Mouse (Mus musculus) liver, embryonic 11.5 days (tissue): ENCODE data around the gene Troap. TPM values are rescaled to one million over a fixed set of nuclear protein-coding genes. Genes with fewer than 3 reads are reported as not detected.

ENCODE experiments used
- ATAC-seq: fragments of 200-750 bp; cut with Nextera tagmentation; replicated peaks from 2 replicates; pipeline ENCODE4 v1.8.0; 2017; ENCODE audit warnings: moderate number of reproducible peaks, mild to moderate bottlenecking, moderate TSS enrichment, moderate library complexity; ENCODE audit not compliant: low FRiP score
- DNase-seq: peaks from one replicate; pipeline ENCODE4 v3.0.0-alpha.2; 2017; ENCODE audit warnings: low spot score
- H3K27ac ChIP-seq: fragments of 300-500 bp; sonication (generic); 2 replicates; pipeline ENCODE4 v1.5.1; 2014; ENCODE audit warnings: mild to moderate bottlenecking, low read depth, low read length, control low read depth
- H3K27me3 ChIP-seq: fragments of 300-500 bp; sonication (generic); replicated peaks from 2 replicates; pipeline ENCODE4 v1.6.1; 2014; ENCODE audit warnings: low read length, mixed read lengths; ENCODE audit not compliant: control insufficient read depth, insufficient read depth
- H3K36me3 ChIP-seq: fragments of 300-500 bp; sonication (generic); 2 replicates; pipeline ENCODE4 v1.6.1; 2014; ENCODE audit warnings: mild to moderate bottlenecking, low read length, moderate library complexity, mixed read lengths; ENCODE audit not compliant: control insufficient read depth, insufficient read depth
- H3K4me1 ChIP-seq: fragments of 300-500 bp; sonication (generic); replicated peaks from 2 replicates; pipeline ENCODE4 v1.6.1; 2014; ENCODE audit warnings: low read length, mixed read lengths; ENCODE audit not compliant: control insufficient read depth, insufficient read depth
- H3K4me2 ChIP-seq: fragments of 300-500 bp; sonication (generic); 2 replicates; pipeline ENCODE4 v1.6.1; 2014; ENCODE audit warnings: mild to moderate bottlenecking, control low read depth, moderate library complexity
- H3K4me3 ChIP-seq: fragments of 300-500 bp; sonication (generic); 2 replicates; pipeline ENCODE4 v1.5.1; 2014; ENCODE audit warnings: low read depth, low read length, control low read depth
- H3K9ac ChIP-seq: fragments of 300-500 bp; sonication (generic); 2 replicates; pipeline ENCODE4 v1.6.1; 2014; ENCODE audit warnings: low read depth, low read length, control low read depth
- H3K9me3 ChIP-seq: fragments of 300-500 bp; sonication (generic); 2 replicates; pipeline ENCODE4 v1.6.1; 2016; ENCODE audit warnings: low read length, inconsistent platforms, mixed read lengths; ENCODE audit not compliant: control insufficient read depth
- WGBS: fragments of 180-500 bp; shearing (Covaris S2); extraction: QIAGEN DNeasy Blood & Tissue Kit; methylation state at CpG from one replicate; pipeline ENCODE4 v1.1.7; 2014; 5-methylcytosine and 5-hydroxymethylcytosine counted together
- polyA plus RNA-seq: library from polyadenylated mRNA; unstranded; fragments of >200 nt; fragmentation: Nextera tagmentation; extraction: Ambion mirVana; gene quantifications from 2 replicates; pipeline ENCODE4 v1.2.1, GENCODE M21; 2014

Gene Troap
- polyA plus RNA-seq, 1 experiment from 2014 or later = 27.8 TPM

GRCm38 (mm10) chr15:99096061-99096793 is 21.9 kb downstream of the Troap start:
- no peak overlapping the region for H3K27ac ChIP-seq
- 3% methylated on average over 24 of the region's 24 CpGs for WGBS
- H3K4me3 ChIP-seq = peak overlapping the region; percentile 45
- peaks cover 28% of the 10 kb centered on the region for H3K4me1 ChIP-seq
- no peak overlapping the region for H3K9ac ChIP-seq
- H3K36me3 ChIP-seq = no peaks in the 10 kb centered on the region
- H3K9me3 ChIP-seq = no peaks in the 10 kb centered on the region
- H3K27me3 ChIP-seq = peaks cover 93% of the 10 kb centered on the region
- H3K4me2 ChIP-seq = peak overlapping the region; percentile 62
- DNase-seq (no peak), ATAC-seq (no peak)

DNA sequence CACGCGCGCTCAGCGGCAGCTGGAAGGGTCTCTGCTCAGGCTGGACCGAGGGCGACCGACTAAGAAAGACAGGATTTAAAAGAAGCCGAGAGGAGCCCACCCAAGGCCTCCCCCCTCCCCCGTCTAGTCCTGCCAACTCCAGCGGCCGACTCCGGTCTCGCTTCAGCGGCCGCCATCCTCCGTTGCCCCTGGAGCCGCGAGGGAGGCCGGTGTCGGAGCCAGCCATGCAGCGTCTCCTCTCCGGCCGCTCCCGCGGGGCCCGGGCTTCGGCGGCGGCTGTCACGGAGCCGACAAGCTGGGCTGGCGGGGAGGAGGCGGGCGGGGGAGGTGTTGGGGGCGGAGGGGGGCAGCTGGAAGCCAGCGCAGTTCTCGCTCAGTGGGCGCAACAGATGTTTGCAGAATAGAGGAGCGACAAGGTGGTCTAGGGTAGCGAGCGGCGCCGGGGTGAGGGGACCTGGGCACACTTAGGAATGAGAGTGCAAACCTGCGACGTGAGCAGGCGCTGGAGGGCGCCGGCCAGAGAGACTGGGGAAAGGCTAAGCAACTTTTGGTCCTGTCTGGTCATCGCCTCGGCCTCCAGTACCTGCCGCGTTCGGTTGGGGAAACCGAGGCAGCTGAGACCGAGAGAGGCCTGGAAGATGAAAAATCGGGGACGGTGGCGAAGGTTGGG is 22.6 kb downstream of the Troap start:
- no peaks in the 10 kb centered on the region for H3K9me3 ChIP-seq
- H3K4me3 ChIP-seq = peak overlapping the region; percentile 45
- H3K27me3 ChIP-seq = peaks cover 87% of the 10 kb centered on the region
- peak; percentile 69 for DNase-seq
- peaks cover 28% of the 10 kb centered on the region for H3K4me1 ChIP-seq
- H3K4me2 ChIP-seq = peak overlapping the region; percentile 62
- no peak for ATAC-seq
- H3K9ac ChIP-seq = no peak overlapping the region
- 1% methylated on average over 54 of the region's 58 CpGs for WGBS
- H3K27ac ChIP-seq = no peak overlapping the region
- no peaks in the 10 kb centered on the region for H3K36me3 ChIP-seq

DNA sequence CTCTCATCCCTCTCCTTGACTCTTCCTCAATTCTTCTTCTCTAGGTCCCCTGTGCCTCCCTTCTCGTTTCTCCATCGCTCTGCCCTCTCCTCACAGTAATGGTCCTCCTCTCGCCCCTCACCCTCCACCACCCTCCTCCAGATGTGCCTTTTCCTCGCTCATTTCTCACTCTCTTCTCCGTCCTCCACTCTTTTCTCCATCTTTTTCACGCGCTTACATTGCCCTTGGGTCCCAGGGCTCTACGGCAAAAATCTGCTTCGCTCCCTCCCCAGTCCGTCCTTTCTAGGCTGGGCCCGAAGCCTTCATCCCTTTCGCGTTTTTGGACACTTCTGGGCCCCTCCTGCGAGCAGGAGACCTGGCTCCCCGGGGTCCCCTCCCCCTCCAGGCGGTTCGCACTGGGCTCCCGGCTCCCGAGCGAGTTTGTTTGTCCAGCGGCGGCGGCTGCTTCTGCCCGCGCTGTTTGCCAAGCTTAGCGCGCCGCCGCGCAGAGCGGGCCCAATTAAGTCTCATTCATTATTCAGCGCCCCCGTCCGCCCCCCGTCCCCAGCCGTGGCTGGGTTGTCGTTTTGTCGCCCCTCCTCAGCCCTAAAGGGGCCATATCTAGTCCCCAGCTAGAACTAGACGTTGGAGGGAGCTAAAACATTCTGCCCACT is 23.6 kb downstream of the Troap start:
- ATAC-seq = no peak
- no peak overlapping the region for H3K27ac ChIP-seq
- no peak overlapping the region for H3K9ac ChIP-seq
- peak overlapping the region; percentile 45 for H3K4me3 ChIP-seq
- no peaks in the 10 kb centered on the region for H3K9me3 ChIP-seq
- H3K36me3 ChIP-seq = no peaks in the 10 kb centered on the region
- H3K27me3 ChIP-seq = peaks cover 77% of the 10 kb centered on the region
- H3K4me2 ChIP-seq = peak overlapping the region; percentile 62
- under 1% methylated on average over 39 of the region's 39 CpGs for WGBS
- no peak for DNase-seq
- peaks cover 26% of the 10 kb centered on the region for H3K4me1 ChIP-seq

GRCm38 (mm10) chr15:99098493-99098861 is 24.1 kb downstream of the Troap start:
- peaks cover 22% of the 10 kb centered on the region for H3K4me1 ChIP-seq
- H3K27ac ChIP-seq = no peak overlapping the region
- no peaks in the 10 kb centered on the region for H3K36me3 ChIP-seq
- H3K9ac ChIP-seq = no peak overlapping the region
- WGBS = 3% methylated on average over 9 of the region's 9 CpGs
- DNase-seq = no peak
- no peaks in the 10 kb centered on the region for H3K9me3 ChIP-seq
- peak overlapping the region; percentile 62 for H3K4me2 ChIP-seq
- no peak for ATAC-seq
- H3K27me3 ChIP-seq = peaks cover 72% of the 10 kb centered on the region
- peak overlapping the region; percentile 45 for H3K4me3 ChIP-seq

DNA sequence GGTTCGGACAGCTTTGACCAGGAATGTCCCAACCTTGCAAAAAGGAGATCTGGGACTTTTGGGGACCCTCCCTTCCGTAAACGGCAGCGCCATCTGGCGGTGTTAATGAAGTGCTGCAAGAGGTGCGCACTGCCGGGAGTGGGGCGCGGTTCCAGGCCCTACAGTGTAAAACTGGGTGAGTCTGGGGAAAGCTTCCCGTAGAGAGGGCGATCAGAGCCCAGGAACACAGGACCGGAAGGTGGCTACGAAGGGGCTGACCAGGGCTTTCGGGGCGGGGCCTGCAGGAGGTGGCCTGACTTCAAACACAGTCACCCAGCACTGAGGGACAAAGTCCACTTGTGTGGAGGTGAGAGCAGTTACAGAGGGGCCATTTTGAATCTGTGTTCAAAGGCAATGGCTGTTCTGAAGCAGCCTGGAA is 24.8 kb downstream of the Troap start:
- H3K4me2 ChIP-seq = peak overlapping the region; percentile 62
- WGBS = 1% methylated on average over 15 of the region's 15 CpGs
- peak overlapping the region; percentile 57 for H3K27ac ChIP-seq
- peak overlapping the region; percentile 32 for H3K4me3 ChIP-seq
- peaks cover 18% of the 10 kb centered on the region for H3K4me1 ChIP-seq
- H3K36me3 ChIP-seq = no peaks in the 10 kb centered on the region
- ATAC-seq (peak; percentile 78), DNase-seq (peak; percentile 78)
- H3K27me3 ChIP-seq = peaks cover 67% of the 10 kb centered on the region
- H3K9ac ChIP-seq = no peak overlapping the region
- no peaks in the 10 kb centered on the region for H3K9me3 ChIP-seq

DNA sequence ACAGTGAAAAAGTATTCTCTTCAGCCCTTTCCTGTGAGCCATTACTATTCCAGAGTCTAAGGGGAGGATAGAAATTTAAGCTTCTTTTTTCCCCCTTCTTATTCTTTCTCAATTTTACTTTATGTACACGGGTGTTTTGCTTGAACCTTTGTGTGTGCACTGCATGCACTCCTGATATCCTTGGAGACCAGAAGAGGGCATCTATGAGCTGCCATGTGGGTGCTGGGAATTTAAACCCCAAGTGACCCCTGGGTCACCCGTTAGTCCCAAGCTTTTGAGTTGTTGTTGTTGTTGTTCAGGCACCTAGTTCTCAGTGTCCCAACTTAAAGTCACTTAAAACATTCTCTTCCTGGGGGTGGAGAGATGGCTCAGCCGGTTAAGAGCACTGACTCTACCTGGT is 25.6 kb downstream of the Troap start:
- no peak overlapping the region for H3K9ac ChIP-seq
- peaks cover 60% of the 10 kb centered on the region for H3K27me3 ChIP-seq

GRCm38 (mm10) chr15:99105238-99105637 is 30.9 kb downstream of the Troap start:
- Histone ChIP-seq H3K4me1 (0 out of 2 replicates have a peak, but pooled peaks cover 2% of the 10 kb centered on the region), H3K9ac (no peak overlapping the region), H3K36me3 (no peaks in the 10 kb centered on the region; the same call in 1 of the 2 replicates), H3K4me3 (no peak overlapping the region), H3K27me3 (peaks cover 10% of the 10 kb centered on the region), H3K4me2 (no peak overlapping the region), H3K9me3 (no peaks in the 10 kb centered on the region), H3K27ac (0 out of 2 replicates have a peak overlapping the region, but pooled peaks have one; percentile 15)
- WGBS = 51% methylated on average over 7 of the region's 7 CpGs
- ATAC-seq (no peak), DNase-seq (no peak)

More for the DNA sequence above, 25.6 kb downstream of the Troap start:
- Histone ChIP-seq H3K4me3 (peak overlapping the region; percentile 32), H3K9me3 (no peaks in the 10 kb centered on the region), H3K4me1 (peaks cover 13% of the 10 kb centered on the region), H3K36me3 (no peaks in the 10 kb centered on the region), H3K27ac (no peak overlapping the region), H3K4me2 (peak overlapping the region; percentile 37)
- no peak for ATAC-seq
- DNase-seq = no peak
- 40% methylated on average over 3 of the region's 3 CpGs for WGBS

GRCm38 (mm10) chr15:99107866-99108265 is 33.5 kb downstream of the Troap start:
- no peak overlapping the region for H3K9ac ChIP-seq
- H3K4me3 ChIP-seq = no peak overlapping the region
- H3K27me3 ChIP-seq = no peaks in the 10 kb centered on the region
- H3K36me3 ChIP-seq = no peaks in the 10 kb centered on the region; the same call in 1 of the 2 replicates
- no peak for DNase-seq
- no peaks in the 10 kb centered on the region for H3K9me3 ChIP-seq
- 0 out of 2 replicates have a peak, but pooled peaks cover 5% of the 10 kb centered on the region for H3K4me1 ChIP-seq
- no peak overlapping the region for H3K27ac ChIP-seq
- no peak overlapping the region for H3K4me2 ChIP-seq
- WGBS = 74% methylated on average over 3 of the region's 3 CpGs
- no peak for ATAC-seq
